Mouse (Mus musculus) heart, adult 2 months (tissue): ENCODE data around the gene D930007J09Rik. TPM values are rescaled to one million over a fixed set of nuclear protein-coding genes. Genes with fewer than 3 reads are reported as not detected.

Source experiments
- DNase-seq, 2 experiments: peaks; one replicate each; pipeline ENCODE4 v3.0.0; 2021
- H3K27ac ChIP-seq: fragments of 200-600 bp; 2 replicates; pipeline ENCODE4 v1.8.1; 2022
- H3K27me3 ChIP-seq: fragments of 200-500 bp; 2 replicates; pipeline ENCODE4 v1.6.1; 2012; ENCODE audit warnings: mild to moderate bottlenecking, low read length, inconsistent platforms, mixed read lengths; ENCODE audit not compliant: control insufficient read depth, insufficient read depth
- H3K36me3 ChIP-seq: fragments of 200-500 bp; 2 replicates; pipeline ENCODE4 v1.6.1; 2012; ENCODE audit warnings: low read length, inconsistent platforms; ENCODE audit not compliant: control insufficient read depth, insufficient read depth
- H3K4me1 ChIP-seq: fragments of 200-500 bp; 2 replicates; pipeline ENCODE4 v1.6.1; 2011; ENCODE audit warnings: low read length; ENCODE audit not compliant: control insufficient read depth, insufficient read depth
- H3K4me3 ChIP-seq: fragments of 200-600 bp; 2 replicates; pipeline ENCODE4 v1.8.1; 2022
- H3K79me2 ChIP-seq: fragments of 200-500 bp; replicated peaks from 2 replicates; pipeline ENCODE4 v1.6.1; 2012; ENCODE audit warnings: mild to moderate bottlenecking, inconsistent platforms, low read length, moderate library complexity, mixed read lengths; ENCODE audit not compliant: control insufficient read depth, insufficient read depth
- H3K9ac ChIP-seq: fragments of 200-500 bp; 2 replicates; pipeline ENCODE4 v1.6.1; 2012; ENCODE audit warnings: low read depth, mild to moderate bottlenecking, control low read depth, inconsistent platforms, low read length, mixed read lengths
- CTCF ChIP-seq: fragments of 200-600 bp; IDR thresholded peaks from 2 replicates; pipeline ENCODE4 v1.8.1; 2022; ENCODE audit warnings: antibody characterized with exemption, mild to moderate bottlenecking, moderate library complexity
- EP300 ChIP-seq: fragments of 200-500 bp; IDR thresholded peaks from 2 replicates; pipeline ENCODE4 v1.6.1; 2011; ENCODE audit warnings: low read depth, low read length, control low read depth; ENCODE audit not compliant: insufficient read depth
- POLR2A ChIP-seq: fragments of 200-500 bp; IDR thresholded peaks from 2 replicates; pipeline ENCODE4 v1.6.1; 2011; ENCODE audit warnings: mild to moderate bottlenecking, low read depth, low read length, control low read depth; ENCODE audit not compliant: insufficient read depth
- WGBS: fragments of 180-500 bp; shearing (Covaris S2); methylation state at CpG from one replicate; pipeline ENCODE4 v1.1.7; 2018; 5-methylcytosine and 5-hydroxymethylcytosine counted together
- intact Hi-C: fragments of 180-260 bp; cut with DNase I; formaldehyde crosslinking; loops from one replicate; pipeline ENCODE4 v1.15.1; 2025
- polyA plus RNA-seq: library from polyadenylated mRNA; depleted of rRNA; stranded (reverse); fragments of >200 nt; gene quantifications from 2 replicates; pipeline ENCODE4 v1.2.3, GENCODE M21; 2012; rRNA removed
- total RNA-seq, 2 experiments: library from RNA; stranded (reverse); gene quantifications; 2 replicates each; pipeline ENCODE4 v1.2.3; 2021

D930007J09Rik gene
- total and polyA plus RNA-seq, 3 experiments = not detected

GRCm38 (mm10) chr13:32763141-32763540, 39.5 kb downstream of the D930007J09Rik start:
- WGBS = 33% methylated on average over 3 of the region's 3 CpGs
- peak; percentile 61 to 80 for DNase-seq
- H3K27me3 ChIP-seq = no peaks in the 10 kb centered on the region
- H3K27ac ChIP-seq = peak overlapping the region; percentile 89
- peaks cover 43% of the 10 kb centered on the region for H3K36me3 ChIP-seq
- H3K9ac ChIP-seq = peak overlapping the region; percentile 38; the same call in 1 of the 2 replicates
- H3K79me2 ChIP-seq = peaks cover 3% of the 10 kb centered on the region; the same call in 1 of the 2 replicates
- peaks cover 21% of the 10 kb centered on the region for H3K4me1 ChIP-seq
- TF ChIP-seq POLR2A (peak; percentile 67), CTCF (no peak), EP300 (peak; percentile 98)
- intact Hi-C loops = loop anchor here (10.0 kb wide), 1 partner anchor 162 kb away; no protein-coding TSS in a partner anchor
- no peak overlapping the region for H3K4me3 ChIP-seq

- Histone ChIP-seq H3K36me3 (peaks cover 39% of the 10 kb centered on the region), H3K27me3 (no peaks in the 10 kb centered on the region), H3K27ac (peak overlapping the region; percentile 13; the same call in 1 of the 2 replicates), H3K4me3 (no peak overlapping the region), H3K9ac (no peak overlapping the region), H3K4me1 (peaks cover 21% of the 10 kb centered on the region), H3K79me2 (peaks cover 3% of the 10 kb centered on the region; the same call in 1 of the 2 replicates)
- intact Hi-C loops = loop anchor here (10.0 kb wide), 1 partner anchor 164 kb away; no protein-coding TSS in a partner anchor
- no peak for DNase-seq
- WGBS = 61% methylated on average over 2 of the region's 2 CpGs
- no peak for TF ChIP-seq CTCF
- TF ChIP-seq EP300 = no peak
- no peak for TF ChIP-seq POLR2A
Observed at GRCm38 (mm10) chr13:32760795-32761194, 41.9 kb downstream of the D930007J09Rik start.

GRCm38 (mm10) chr13:32759036-32759435, 43.6 kb downstream of the D930007J09Rik start:
- H3K36me3 ChIP-seq = peaks cover 34% of the 10 kb centered on the region
- no peak for TF ChIP-seq EP300
- TF ChIP-seq POLR2A = no peak
- TF ChIP-seq CTCF = no peak
- 43% methylated on average over 4 of the region's 4 CpGs for WGBS
- no peak for DNase-seq
- peaks cover 3% of the 10 kb centered on the region; the same call in 1 of the 2 replicates for H3K79me2 ChIP-seq
- H3K9ac ChIP-seq = no peak overlapping the region
- H3K27me3 ChIP-seq = no peaks in the 10 kb centered on the region
- H3K4me3 ChIP-seq = no peak overlapping the region
- intact Hi-C loops = no loop called here
- H3K4me1 ChIP-seq = peaks cover 17% of the 10 kb centered on the region
- H3K27ac ChIP-seq = 0 out of 2 replicates have a peak overlapping the region, but pooled peaks have one; percentile 23

Other genes with a start within 250 kb of the D930007J09Rik start
- 100 to 1,000 TPM; 262 to 290 TPM for gene Mylk4, start 18.9 kb downstream of the D930007J09Rik start, total RNA-seq
- 59.5 and 115 TPM in 2 replicates for gene Mylk4, start 18.9 kb downstream of the D930007J09Rik start, polyA plus RNA-seq
- 10 to 100 TPM; 21.3 to 21.7 TPM for gene Wrnip1, start 811 bp downstream of the D930007J09Rik start, total RNA-seq
- gene Wrnip1, start 811 bp downstream of the D930007J09Rik start, polyA plus RNA-seq = 17.4 and 32.9 TPM in 2 replicates
- 1 to 10 TPM; 4.4 to 5.7 TPM for gene Serpinb1a, start 48.3 kb upstream of the D930007J09Rik start, total RNA-seq
- 2.8 and 5.2 TPM in 2 replicates for gene Serpinb1a, start 48.3 kb upstream of the D930007J09Rik start, polyA plus RNA-seq
- gene Serpinb1c, start 95.4 kb upstream of the D930007J09Rik start, total RNA-seq = 1 to 10 TPM; 2.0 to 3.5 TPM
- 0.18 TPM in 1 of 2 replicates, not detected in the other for gene Serpinb1c, start 95.4 kb upstream of the D930007J09Rik start, polyA plus RNA-seq
- 10 to 100 TPM; 26.3 to 33.1 TPM for gene Serpinb6b, start 162.4 kb upstream of the D930007J09Rik start, total RNA-seq
- 21.6 and 30.3 TPM in 2 replicates for gene Serpinb6b, start 162.4 kb upstream of the D930007J09Rik start, polyA plus RNA-seq
- gene Serpinb9, start 200.4 kb upstream of the D930007J09Rik start, total RNA-seq = 1 to 10 TPM; 8.6 to 9.3 TPM
- 6.0 and 11.9 TPM in 2 replicates for gene Serpinb9, start 200.4 kb upstream of the D930007J09Rik start, polyA plus RNA-seq
- gene Serpinb9b, start 224.6 kb upstream of the D930007J09Rik start, total RNA-seq = under 1 TPM in 1 of 2 experiments, not detected in 1; 0.18 TPM
- 0.20 and 0.47 TPM in 2 replicates for gene Serpinb9b, start 224.6 kb upstream of the D930007J09Rik start, polyA plus RNA-seq